Mouse (Mus musculus) T-helper 1 cell (primary cell): ENCODE measurements at regions not wholly inside any gene's neighbourhood (a gene's known extent, or its start where the extent isn't known, plus 50 kb on each side); places are given as distances from the start of the nearest gene placed in this dataset.

Experiments used
- in situ Hi-C: fragments of 300-600 bp; cut with MboI, MseI; formaldehyde crosslinking; loops from one replicate; pipeline ENCODE4 v1.15.1; 2025; ENCODE audit warnings: high pct_unique_total_duplicates

GRCm38 (mm10) chr17:50432559-50432958 is 76.6 kb upstream of the Plcl2 start:
- in situ Hi-C loops = no loop called here

- in situ Hi-C loops = no loop called here
These were observed 70.2 kb upstream of the Plcl2 start for GRCm38 (mm10) chr17:50438960-50439359.

GRCm38 (mm10) chr17:50439365-50439764 is 69.8 kb upstream of the Plcl2 start:
- in situ Hi-C loops = no loop called here

- in situ Hi-C loops = no loop called here
These were observed 67.1 kb upstream of the Plcl2 start for GRCm38 (mm10) chr17:50442062-50442461.

- in situ Hi-C loops = no loop called here
These were observed 66.3 kb upstream of the Plcl2 start for GRCm38 (mm10) chr17:50442905-50443304.

GRCm38 (mm10) chr17:50443376-50444022 is 65.7 kb upstream of the Plcl2 start:
- in situ Hi-C loops = no loop called here

GRCm38 (mm10) chr17:50444023-50444389 is 65.2 kb upstream of the Plcl2 start:
- in situ Hi-C loops = no loop called here

- in situ Hi-C loops = no loop called here
These were observed 60.5 kb upstream of the Plcl2 start for GRCm38 (mm10) chr17:50448693-50449092.

- in situ Hi-C loops = no loop called here
These were observed 57.6 kb upstream of the Plcl2 start for GRCm38 (mm10) chr17:50451606-50452005.

- in situ Hi-C loops = no loop called here
These were observed 55.7 kb upstream of the Plcl2 start for GRCm38 (mm10) chr17:50453524-50453923.

GRCm38 (mm10) chr17:50453956-50454355 is 55.2 kb upstream of the Plcl2 start:
- in situ Hi-C loops = no loop called here

GRCm38 (mm10) chr17:50454917-50455316 is 54.3 kb upstream of the Plcl2 start:
- in situ Hi-C loops = no loop called here

GRCm38 (mm10) chr17:50455719-50456118 is 53.5 kb upstream of the Plcl2 start:
- in situ Hi-C loops = no loop called here

GRCm38 (mm10) chr17:50457053-50457697 is 52.0 kb upstream of the Plcl2 start:
- in situ Hi-C loops = no loop called here

- in situ Hi-C loops = no loop called here
These were observed 51.0 kb upstream of the Plcl2 start for GRCm38 (mm10) chr17:50458232-50458631.
